Mouse (Mus musculus): ENCODE measurements around the gene Auts2. TPM values are rescaled to one million over a fixed set of nuclear protein-coding genes. Genes with fewer than 3 reads are reported as not detected.
"Not testable (repeated sequence)": the region's sequence is repeated elsewhere in the genome, so short reads cannot be mapped to it uniquely, and the experiment has no call there.

The Auts2 gene
- 39.0 and 39.7 TPM in 2 replicates for polyA plus RNA-seq (2012; rRNA removed)

DNA sequence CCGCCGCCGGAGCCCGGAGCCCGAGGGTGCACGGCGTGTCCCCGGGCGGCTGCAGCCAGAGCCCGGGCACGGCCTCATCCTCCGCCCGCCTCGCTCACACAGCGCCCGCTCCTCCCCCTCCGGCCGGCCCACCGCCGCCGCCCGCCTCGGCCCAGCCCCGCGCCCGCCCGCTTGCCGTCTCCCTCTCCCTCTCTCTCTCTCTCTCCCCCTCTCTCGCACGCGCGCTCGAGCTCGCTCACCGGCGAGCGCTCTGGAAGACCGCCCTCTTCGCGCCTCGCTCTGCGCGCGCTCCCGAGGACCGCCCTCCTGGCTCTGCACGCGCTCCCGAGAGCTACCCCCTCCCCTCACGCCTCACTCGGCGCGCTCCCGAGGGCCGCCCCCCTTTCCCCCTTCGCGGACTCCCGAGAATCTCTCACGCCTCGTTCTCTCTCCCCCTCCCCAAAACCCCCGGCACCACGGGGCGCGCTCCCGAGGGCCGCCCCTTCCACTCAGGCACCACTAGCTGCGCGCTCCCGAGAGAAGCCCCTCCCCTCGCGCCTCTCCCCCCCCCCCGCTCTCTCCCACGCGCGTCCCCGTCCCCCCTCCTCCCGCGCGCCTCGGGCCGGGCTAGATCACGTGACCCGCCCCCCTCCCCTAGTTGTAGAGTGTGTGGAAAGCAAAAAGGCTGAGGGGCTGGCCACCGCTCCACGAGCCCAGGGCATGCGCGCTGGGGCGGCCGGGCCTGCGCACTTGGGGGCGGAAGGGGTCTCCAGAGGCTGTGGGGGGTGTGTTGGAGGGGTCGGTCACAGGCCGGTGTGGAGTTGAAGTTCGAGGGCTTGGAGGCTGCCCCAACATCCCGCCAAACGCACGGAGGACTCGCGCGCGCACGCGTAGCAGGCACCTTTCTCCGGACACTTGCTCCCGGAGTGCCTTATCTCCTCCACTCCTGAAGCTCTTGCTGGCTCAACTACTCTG, at the start of gene Auts2:
Gene Auts2, minus strand, starts transcription at position 227 of the 954 bp plus-strand sequence.
- Histone ChIP-seq H3K27ac (ENCODE audit: insufficient read depth, low read length) (peak within 1 kb of the TSS; percentile 19; the same call in 1 of the 2 replicates), H3K4me1 (ENCODE audit: control insufficient read depth, insufficient read depth, low read length) (peaks cover 5% of the 10 kb centered on the region; the same call in 1 of the 2 replicates), H3K27me3 (ENCODE audit: control insufficient read depth, insufficient read depth, low read length) (no peaks in the 10 kb centered on the region), H3K4me3 (replicated peaks; ENCODE audit: insufficient read depth, low read depth, low read length) (peak within 1 kb of the TSS; percentile 77)
- TF ChIP-seq POLR2A (IDR thresholded peaks at IDR 0.05; ENCODE audit: borderline replicate concordance, insufficient read depth, low read length) (0 out of 2 replicates have a peak, but pooled peaks have one; percentile 22), CTCF (IDR thresholded peaks at IDR 0.05; ENCODE audit: borderline replicate concordance, insufficient read depth, low read depth, low read length) (no peak)
- DNase-seq: peak; percentile 89
- under 1% methylated on average over 98 of the region's 105 CpGs for WGBS

- Histone ChIP-seq H3K4me3 (replicated peaks; ENCODE audit: insufficient read depth, low read depth, low read length) (no peak overlapping the region), H3K4me1 (ENCODE audit: control insufficient read depth, insufficient read depth, low read length) (peaks cover 3% of the 10 kb centered on the region; the same call in 1 of the 2 replicates), H3K27me3 (ENCODE audit: control insufficient read depth, insufficient read depth, low read length) (no peaks in the 10 kb centered on the region), H3K27ac (ENCODE audit: insufficient read depth, low read length) (no peak overlapping the region)
- no peak for TF ChIP-seq CTCF (IDR thresholded peaks at IDR 0.05; ENCODE audit: borderline replicate concordance, insufficient read depth, low read depth, low read length)
- no peak for TF ChIP-seq POLR2A (IDR thresholded peaks at IDR 0.05; ENCODE audit: borderline replicate concordance, insufficient read depth, low read length)
- WGBS: 87% methylated on average over 24 of the region's 24 CpGs
- no peak for DNase-seq
Measured at GRCm38 (mm10) chr5:132591721-132592695, 48.9 kb upstream of the Auts2 start.

GRCm38 (mm10) chr5:132579774-132580173, 36.6 kb upstream of the Auts2 start:
- Histone ChIP-seq H3K27ac (ENCODE audit: insufficient read depth, low read length) (no peak overlapping the region), H3K4me1 (ENCODE audit: control insufficient read depth, insufficient read depth, low read length) (no peaks in the 10 kb centered on the region), H3K27me3 (ENCODE audit: control insufficient read depth, insufficient read depth, low read length) (no peaks in the 10 kb centered on the region), H3K4me3 (replicated peaks; ENCODE audit: insufficient read depth, low read depth, low read length) (no peak overlapping the region)
- 37% methylated on average over 7 of the region's 7 CpGs for WGBS
- TF ChIP-seq POLR2A (IDR thresholded peaks at IDR 0.05; ENCODE audit: borderline replicate concordance, insufficient read depth, low read length): no peak
- TF ChIP-seq CTCF (IDR thresholded peaks at IDR 0.05; ENCODE audit: borderline replicate concordance, insufficient read depth, low read depth, low read length): no peak
- no peak for DNase-seq

DNA sequence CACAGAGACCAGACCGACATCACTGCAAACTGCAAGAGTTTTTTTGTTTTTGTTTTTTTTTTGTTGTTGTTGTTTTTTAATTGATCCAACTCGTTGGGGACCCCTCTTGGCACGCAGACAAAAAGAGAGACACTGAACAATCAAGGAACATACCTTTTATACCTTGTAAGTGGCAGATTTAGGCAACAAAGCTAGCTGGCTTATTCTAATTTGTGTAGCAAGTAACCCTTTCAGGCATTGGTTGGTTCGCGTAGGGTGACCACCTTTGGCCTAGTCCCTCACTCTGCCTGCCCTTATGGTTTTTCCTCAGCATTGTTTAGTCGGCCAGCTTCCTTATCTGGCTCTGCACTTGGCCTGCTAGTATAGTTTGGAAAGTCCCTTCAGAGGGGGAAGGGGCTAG, 17.6 kb upstream of the Auts2 start:
- WGBS: 80% methylated on average over 6 of the region's 6 CpGs
- H3K27me3 ChIP-seq (ENCODE audit: control insufficient read depth, insufficient read depth, low read length); H3K4me3 ChIP-seq (replicated peaks; ENCODE audit: insufficient read depth, low read depth, low read length); H3K27ac ChIP-seq (ENCODE audit: insufficient read depth, low read length); H3K4me1 ChIP-seq (ENCODE audit: control insufficient read depth, insufficient read depth, low read length); DNase-seq: not testable (repeated sequence)

DNA sequence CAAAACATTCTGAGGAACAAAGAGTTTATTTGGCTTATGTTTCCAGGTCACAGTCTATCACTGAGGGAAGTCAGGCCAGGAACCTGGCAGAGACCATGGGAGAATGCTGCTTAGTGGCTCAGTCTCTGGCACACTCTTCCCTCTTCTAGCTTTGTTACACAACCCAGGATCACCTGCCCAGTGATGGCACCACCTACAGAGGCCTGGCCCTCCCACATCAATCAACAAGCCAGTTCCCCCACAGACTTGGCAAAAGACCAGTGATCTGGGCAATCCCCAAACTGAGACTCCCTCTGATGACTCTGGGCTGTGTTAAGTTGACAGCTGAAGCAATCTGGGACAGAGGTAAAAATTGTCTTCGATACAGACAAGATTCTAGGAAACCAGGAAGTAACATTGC, 2.6 kb upstream of the Auts2 start:
- H3K27me3 ChIP-seq (ENCODE audit: control insufficient read depth, insufficient read depth, low read length): no peaks in the 10 kb centered on the region
- H3K27ac ChIP-seq (ENCODE audit: insufficient read depth, low read length): no peak overlapping the region
- H3K4me1 ChIP-seq (ENCODE audit: control insufficient read depth, insufficient read depth, low read length): no peaks in the 10 kb centered on the region
- H3K4me3 ChIP-seq (replicated peaks; ENCODE audit: insufficient read depth, low read depth, low read length): no peak overlapping the region
- 38% methylated on average over 1 of the region's 1 CpGs for WGBS
- TF ChIP-seq POLR2A (IDR thresholded peaks at IDR 0.05; ENCODE audit: borderline replicate concordance, insufficient read depth, low read length) (no peak), CTCF (IDR thresholded peaks at IDR 0.05; ENCODE audit: borderline replicate concordance, insufficient read depth, low read depth, low read length) (no peak)
- DNase-seq: peak in 1 of 2 experiments; percentile 65

DNA sequence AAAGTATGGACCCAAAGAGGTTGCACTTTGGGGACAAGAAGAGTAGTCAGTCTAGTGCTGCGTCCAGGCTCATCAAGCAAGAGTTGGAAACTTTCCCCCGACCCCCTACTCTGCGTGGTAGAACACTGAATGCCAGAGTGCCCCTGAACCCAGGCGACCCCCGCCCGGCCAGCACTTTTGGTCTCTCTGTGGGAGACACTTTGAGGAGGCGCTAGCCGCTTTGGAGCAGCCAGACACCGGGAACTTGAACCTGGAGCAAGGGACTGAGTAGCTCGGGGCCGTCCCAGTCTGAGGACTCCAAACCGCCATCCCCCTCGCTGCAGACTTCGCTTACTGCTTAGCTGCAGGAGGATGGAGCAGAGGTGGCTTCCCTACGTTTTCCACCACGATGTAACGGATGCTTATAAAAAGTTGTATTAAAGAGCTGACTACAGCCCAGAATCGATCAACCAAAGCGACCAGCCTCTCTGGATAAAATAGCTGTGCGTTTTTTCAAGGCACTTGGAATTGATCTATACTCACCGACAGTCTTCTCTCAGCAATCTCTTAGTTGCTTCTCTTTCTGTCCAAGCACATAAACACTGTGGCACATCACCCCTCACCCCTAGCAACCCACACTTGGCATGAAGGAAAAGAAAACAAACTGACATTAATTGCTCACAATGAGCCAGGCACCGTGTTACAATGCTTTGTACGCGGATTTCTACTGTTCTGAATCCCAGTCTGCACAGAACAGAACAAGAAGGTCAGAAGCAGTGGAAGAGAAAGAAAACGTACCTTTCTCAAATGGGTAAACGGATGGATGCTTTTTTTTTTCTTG, 1.2 kb upstream of the Auts2 start:
- H3K27me3 ChIP-seq (ENCODE audit: control insufficient read depth, insufficient read depth, low read length): no peaks in the 10 kb centered on the region
- H3K27ac ChIP-seq (ENCODE audit: insufficient read depth, low read length): no peak overlapping the region
- TF ChIP-seq CTCF (IDR thresholded peaks at IDR 0.05; ENCODE audit: borderline replicate concordance, insufficient read depth, low read depth, low read length): no peak
- TF ChIP-seq POLR2A (IDR thresholded peaks at IDR 0.05; ENCODE audit: borderline replicate concordance, insufficient read depth, low read length): no peak
- no peak overlapping the region for H3K4me3 ChIP-seq (replicated peaks; ENCODE audit: insufficient read depth, low read depth, low read length)
- DNase-seq: peak; percentile 37 to 43
- peaks cover 4% of the 10 kb centered on the region; the same call in 1 of the 2 replicates for H3K4me1 ChIP-seq (ENCODE audit: control insufficient read depth, insufficient read depth, low read length)
- 20% methylated on average over 26 of the region's 26 CpGs for WGBS

All from cerebellum, adult 2 months (tissue).